Mouse (Mus musculus) heart, embryonic 16.5 days (tissue): ENCODE data around the gene Mchr1. TPM values are rescaled to one million over a fixed set of nuclear protein-coding genes. Genes with fewer than 3 reads are reported as not detected.

Experiments
- ATAC-seq: fragments of 200-750 bp; cut with Nextera tagmentation; replicated peaks from 2 replicates; pipeline ENCODE4 v1.8.0; 2017; ENCODE audit warnings: moderate number of reproducible peaks; ENCODE audit not compliant: insufficient read depth, low FRiP score; ENCODE audit errors: extremely low read depth
- H3K27ac ChIP-seq: fragments of 300-500 bp; sonication (generic); 2 replicates; pipeline ENCODE4 v1.5.1; 2014; ENCODE audit warnings: mild to moderate bottlenecking, low read length, control low read depth, moderate library complexity
- H3K27me3 ChIP-seq: fragments of 300-500 bp; sonication (generic); 2 replicates; pipeline ENCODE4 v1.6.1; 2014; ENCODE audit warnings: low read length, mixed read lengths; ENCODE audit not compliant: control insufficient read depth, insufficient read depth
- H3K36me3 ChIP-seq: fragments of 300-500 bp; sonication (generic); 2 replicates; pipeline ENCODE4 v1.6.1; 2014; ENCODE audit not compliant: control insufficient read depth, insufficient read depth
- H3K4me1 ChIP-seq: fragments of 300-500 bp; sonication (generic); 2 replicates; pipeline ENCODE4 v1.6.1; 2014; ENCODE audit warnings: low read length, mixed read lengths; ENCODE audit not compliant: control insufficient read depth, insufficient read depth
- H3K4me2 ChIP-seq: fragments of 300-500 bp; sonication (generic); 2 replicates; pipeline ENCODE4 v1.6.1; 2014; ENCODE audit warnings: low read depth, mild to moderate bottlenecking, control low read depth, low read length
- H3K4me3 ChIP-seq: fragments of 300-500 bp; sonication (generic); 2 replicates; pipeline ENCODE4 v1.5.1; 2014; ENCODE audit warnings: mild to moderate bottlenecking, control low read depth, low read length
- H3K9ac ChIP-seq: fragments of 300-500 bp; sonication (generic); 2 replicates; pipeline ENCODE4 v1.6.1; 2014; ENCODE audit warnings: low read length, control low read depth
- H3K9me3 ChIP-seq: fragments of 300-500 bp; sonication (generic); replicated peaks from 2 replicates; pipeline ENCODE4 v1.6.1; 2016; ENCODE audit warnings: low read length; ENCODE audit not compliant: control insufficient read depth
- WGBS: fragments of 180-500 bp; shearing (Covaris S2); extraction: QIAGEN DNeasy Blood & Tissue Kit; methylation state at CpG from one replicate; pipeline ENCODE4 v1.1.7; 2014; 5-methylcytosine and 5-hydroxymethylcytosine counted together
- polyA plus RNA-seq: library from polyadenylated mRNA; unstranded; fragments of >200 nt; fragmentation: Nextera tagmentation; extraction: Ambion mirVana; gene quantifications from 2 replicates; pipeline ENCODE4 v1.2.1, GENCODE M21; 2015

Mchr1 gene
- polyA plus RNA-seq, 1 experiment from 2014 or later: 0.07 TPM

- WGBS: 52% methylated on average over 4 of the region's 4 CpGs
- Histone ChIP-seq H3K9me3 (peaks cover 4% of the 10 kb centered on the region; the same call in 1 of the 2 replicates), H3K27me3 (no peaks in the 10 kb centered on the region), H3K4me2 (no peak overlapping the region), H3K4me1 (peaks cover 5% of the 10 kb centered on the region; the same call in 1 of the 2 replicates), H3K27ac (no peak overlapping the region), H3K9ac (no peak overlapping the region), H3K36me3 (no peaks in the 10 kb centered on the region), H3K4me3 (no peak overlapping the region)
- ATAC-seq: no peak
Observed at GRCm38 (mm10) chr15:81195447-81195846, 39.9 kb upstream of the Mchr1 start.

- Histone ChIP-seq H3K4me3 (no peak overlapping the region), H3K9me3 (peaks cover 4% of the 10 kb centered on the region; the same call in 1 of the 2 replicates), H3K27me3 (no peaks in the 10 kb centered on the region), H3K27ac (no peak overlapping the region), H3K36me3 (no peaks in the 10 kb centered on the region), H3K4me1 (0 out of 2 replicates have a peak, but pooled peaks cover 2% of the 10 kb centered on the region), H3K9ac (no peak overlapping the region), H3K4me2 (no peak overlapping the region)
- ATAC-seq: no peak
- WGBS: 67% methylated on average over 10 of the region's 10 CpGs
Observed at GRCm38 (mm10) chr15:81197197-81197596, 38.1 kb upstream of the Mchr1 start.

GRCm38 (mm10) chr15:81198447-81198846 is 36.9 kb upstream of the Mchr1 start:
- Histone ChIP-seq H3K4me1 (0 out of 2 replicates have a peak, but pooled peaks cover 2% of the 10 kb centered on the region), H3K9ac (no peak overlapping the region), H3K36me3 (no peaks in the 10 kb centered on the region), H3K9me3 (peaks cover 4% of the 10 kb centered on the region; the same call in 1 of the 2 replicates), H3K4me2 (no peak overlapping the region), H3K27me3 (no peaks in the 10 kb centered on the region), H3K4me3 (no peak overlapping the region), H3K27ac (no peak overlapping the region)
- 91% methylated on average over 5 of the region's 5 CpGs for WGBS
- no peak for ATAC-seq

- no peaks in the 10 kb centered on the region for H3K36me3 ChIP-seq
- H3K27me3 ChIP-seq: no peaks in the 10 kb centered on the region
- H3K4me3 ChIP-seq: no peak overlapping the region
- H3K27ac ChIP-seq: peak overlapping the region; percentile 16; the same call in 1 of the 2 replicates
- ATAC-seq: no peak
- peaks cover 4% of the 10 kb centered on the region; the same call in 1 of the 2 replicates for H3K9me3 ChIP-seq
- H3K4me1 ChIP-seq: 0 out of 2 replicates have a peak, but pooled peaks cover 2% of the 10 kb centered on the region
- 16% methylated on average over 4 of the region's 4 CpGs for WGBS
- peak overlapping the region; percentile 41 for H3K4me2 ChIP-seq
- H3K9ac ChIP-seq: no peak overlapping the region
Observed at GRCm38 (mm10) chr15:81199372-81199959, 35.8 kb upstream of the Mchr1 start.

- Histone ChIP-seq H3K4me3 (no peak overlapping the region), H3K4me1 (0 out of 2 replicates have a peak, but pooled peaks cover 2% of the 10 kb centered on the region), H3K9ac (no peak overlapping the region), H3K27ac (no peak overlapping the region), H3K27me3 (no peaks in the 10 kb centered on the region), H3K9me3 (peaks cover 8% of the 10 kb centered on the region; the same call in 1 of the 2 replicates), H3K4me2 (no peak overlapping the region), H3K36me3 (no peaks in the 10 kb centered on the region)
- 93% methylated on average over 5 of the region's 5 CpGs for WGBS
- no peak for ATAC-seq
Observed at GRCm38 (mm10) chr15:81202462-81202861, 32.8 kb upstream of the Mchr1 start.

- Histone ChIP-seq H3K27me3 (no peaks in the 10 kb centered on the region), H3K36me3 (no peaks in the 10 kb centered on the region), H3K4me3 (no peak overlapping the region), H3K4me1 (no peaks in the 10 kb centered on the region), H3K9ac (no peak overlapping the region), H3K27ac (no peak overlapping the region), H3K9me3 (no peaks in the 10 kb centered on the region), H3K4me2 (no peak overlapping the region)
- no peak for ATAC-seq
- 57% methylated on average over 5 of the region's 5 CpGs for WGBS
Observed at GRCm38 (mm10) chr15:81210496-81210895, 24.8 kb upstream of the Mchr1 start.

GRCm38 (mm10) chr15:81212976-81213375 is 22.3 kb upstream of the Mchr1 start:
- Histone ChIP-seq H3K4me1 (no peaks in the 10 kb centered on the region), H3K27me3 (0 out of 2 replicates have a peak, but pooled peaks cover 2% of the 10 kb centered on the region), H3K27ac (no peak overlapping the region), H3K4me2 (no peak overlapping the region), H3K9me3 (no peaks in the 10 kb centered on the region), H3K36me3 (no peaks in the 10 kb centered on the region), H3K9ac (no peak overlapping the region), H3K4me3 (no peak overlapping the region)
- ATAC-seq: no peak
- 54% methylated on average over 15 of the region's 15 CpGs for WGBS

- no peak overlapping the region for H3K4me3 ChIP-seq
- no peak for ATAC-seq
- WGBS: 74% methylated on average over 19 of the region's 19 CpGs
Observed at GRCm38 (mm10) chr15:81216906-81217653, 18.2 kb upstream of the Mchr1 start.

GRCm38 (mm10) chr15:81219054-81219453 is 16.2 kb upstream of the Mchr1 start:
- 48% methylated on average over 6 of the region's 6 CpGs for WGBS
- H3K27ac ChIP-seq: no peak overlapping the region
- H3K36me3 ChIP-seq: no peaks in the 10 kb centered on the region
- peaks cover 2% of the 10 kb centered on the region; the same call in 1 of the 2 replicates for H3K27me3 ChIP-seq
- ATAC-seq: no peak
- H3K9me3 ChIP-seq: no peaks in the 10 kb centered on the region
- no peak overlapping the region for H3K4me2 ChIP-seq
- no peaks in the 10 kb centered on the region for H3K4me1 ChIP-seq
- no peak overlapping the region for H3K9ac ChIP-seq
- H3K4me3 ChIP-seq: no peak overlapping the region

More at GRCm38 (mm10) chr15:81216906-81217653, 18.2 kb upstream of the Mchr1 start:
- Histone ChIP-seq H3K9ac (no peak overlapping the region), H3K9me3 (no peaks in the 10 kb centered on the region), H3K4me1 (no peaks in the 10 kb centered on the region), H3K27ac (no peak overlapping the region), H3K36me3 (no peaks in the 10 kb centered on the region), H3K4me2 (no peak overlapping the region), H3K27me3 (peaks cover 2% of the 10 kb centered on the region; the same call in 1 of the 2 replicates)
